Mouse (Mus musculus) R1 (cell line): ENCODE results near the gene Chrm3.

ENCODE experiments used
- DNase-seq: peaks from one replicate; pipeline ENCODE4 v3.0.0-alpha.2; 2018; ENCODE audit warnings: low read depth, low spot score

Chrm3 gene

DNA sequence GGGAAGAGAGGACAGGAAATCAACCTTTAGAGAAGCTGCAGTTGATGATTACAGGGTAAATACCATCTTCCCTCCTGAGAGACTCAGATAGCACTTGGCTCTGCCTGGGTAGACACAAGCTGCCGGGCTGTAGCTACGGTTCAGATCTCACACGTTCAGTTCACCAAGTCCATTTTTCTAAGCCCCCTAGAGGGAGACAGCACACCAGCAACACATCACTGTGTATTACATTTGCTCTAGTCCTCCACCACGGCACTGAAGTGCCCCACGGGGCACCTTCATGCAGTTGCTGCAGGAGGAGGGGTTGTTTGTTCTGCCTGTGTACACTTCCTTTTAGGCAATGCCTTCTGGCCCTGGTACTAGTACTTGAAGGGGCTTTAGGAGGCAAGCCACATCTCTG is 289.5 kb downstream of the Chrm3 start:
- DNase-seq, result peak; percentile 27

DNA sequence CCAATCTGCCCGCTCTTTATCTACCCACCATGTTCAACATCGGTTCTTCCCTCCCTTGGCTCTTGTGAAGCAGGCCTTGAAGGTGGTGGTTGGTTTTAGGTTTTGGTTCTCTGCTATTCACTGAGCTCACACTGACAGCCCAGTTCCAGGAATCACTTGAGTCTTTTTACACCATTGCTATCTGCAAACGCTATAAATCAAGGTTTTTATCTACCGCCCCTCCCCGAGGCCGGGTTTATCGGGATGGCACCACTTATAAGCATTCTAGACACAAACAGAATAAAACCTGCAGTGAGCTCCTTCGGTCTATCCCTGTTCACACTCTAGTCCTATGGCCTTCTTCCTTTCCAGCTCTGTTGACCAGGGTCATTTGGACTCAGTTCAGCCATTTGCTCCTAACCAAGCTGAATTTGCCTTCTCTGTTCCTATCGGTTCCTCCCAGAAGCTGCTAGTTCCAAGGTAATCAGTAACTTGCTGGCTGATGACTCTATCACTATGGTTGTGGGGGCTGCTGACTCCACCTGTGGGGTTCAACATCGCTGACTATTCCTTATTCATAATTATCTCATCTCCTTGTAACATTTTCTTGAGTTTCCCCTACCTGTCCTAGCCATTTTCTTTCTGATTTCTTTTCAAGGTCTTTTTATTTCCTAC is 291.6 kb downstream of the Chrm3 start:
- DNase-seq, result no peak

DNA sequence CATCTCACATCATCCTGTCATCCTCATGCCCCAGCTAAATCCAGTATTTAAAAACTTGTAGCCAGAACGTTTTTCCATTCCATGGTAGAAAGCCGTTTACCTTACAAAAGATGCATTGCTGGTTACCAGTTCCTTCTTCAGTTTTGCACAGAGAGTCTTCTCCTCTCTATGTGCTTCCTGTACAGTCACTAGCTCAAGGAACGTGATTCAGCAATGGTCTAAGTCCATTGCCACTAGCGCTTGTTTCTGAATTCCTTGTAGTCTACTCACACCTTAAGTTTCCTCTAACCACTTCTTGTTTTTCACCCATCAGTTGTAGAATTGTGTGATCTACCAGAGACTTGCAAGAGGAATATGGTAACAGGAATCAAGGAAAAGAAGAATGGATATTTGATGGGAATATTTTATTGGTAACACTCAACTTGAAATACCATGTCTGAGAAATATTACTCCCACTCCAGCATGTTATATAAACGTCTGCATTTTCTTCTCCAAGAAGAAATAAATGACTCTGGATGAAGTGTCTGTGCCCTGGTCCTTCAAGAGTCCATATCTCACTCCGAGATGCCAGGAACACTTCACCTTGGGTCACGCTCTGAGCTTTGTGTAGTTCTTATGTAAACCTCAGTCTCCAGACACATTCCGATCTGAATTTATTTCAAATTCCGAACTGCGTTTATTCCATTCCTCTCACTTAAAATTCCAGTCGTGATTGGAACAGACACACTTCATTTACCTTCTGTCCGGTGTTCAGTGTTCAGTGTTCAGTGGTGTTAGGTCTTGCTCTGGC is 293.6 kb downstream of the Chrm3 start:
- no peak for DNase-seq

DNA sequence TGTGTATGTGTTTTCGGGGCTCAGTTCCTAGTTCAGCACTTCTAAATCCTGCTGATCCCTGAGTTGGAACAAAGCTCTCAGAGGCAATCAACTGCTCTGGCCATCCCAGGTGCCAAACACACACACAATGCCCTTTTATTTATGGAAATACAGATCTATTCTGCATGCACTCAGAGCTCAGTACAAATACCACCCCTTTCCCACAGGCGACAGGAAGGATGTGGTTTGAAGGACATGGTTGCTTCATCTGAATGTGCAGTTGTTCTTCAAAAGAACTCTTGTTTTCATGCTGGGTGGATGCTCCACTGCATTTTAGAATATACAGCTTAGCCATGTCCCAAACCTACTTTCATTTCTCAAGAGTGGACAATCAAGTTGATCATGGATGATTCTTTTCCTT is 294.9 kb downstream of the Chrm3 start:
- no peak for DNase-seq

DNA sequence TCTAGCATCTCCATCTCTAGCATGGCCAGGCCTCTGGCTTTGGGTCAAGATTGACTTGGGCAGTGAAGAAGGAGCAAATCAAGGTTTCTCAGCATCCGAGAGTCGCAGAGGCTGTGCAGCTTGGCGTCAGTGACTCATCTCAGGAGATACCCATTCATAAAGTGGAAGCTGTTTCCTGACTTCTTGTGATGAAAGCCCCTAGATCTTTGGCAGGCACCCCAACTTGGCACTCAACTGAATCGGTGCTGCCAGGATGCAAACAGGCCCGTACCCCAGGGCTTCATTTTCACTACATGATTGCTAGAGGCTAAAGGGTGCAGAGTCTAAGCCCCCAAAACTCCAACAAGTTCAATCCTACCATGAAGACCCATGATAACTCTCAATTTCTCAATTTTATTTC is 298.0 kb downstream of the Chrm3 start:
- no peak for DNase-seq

DNA sequence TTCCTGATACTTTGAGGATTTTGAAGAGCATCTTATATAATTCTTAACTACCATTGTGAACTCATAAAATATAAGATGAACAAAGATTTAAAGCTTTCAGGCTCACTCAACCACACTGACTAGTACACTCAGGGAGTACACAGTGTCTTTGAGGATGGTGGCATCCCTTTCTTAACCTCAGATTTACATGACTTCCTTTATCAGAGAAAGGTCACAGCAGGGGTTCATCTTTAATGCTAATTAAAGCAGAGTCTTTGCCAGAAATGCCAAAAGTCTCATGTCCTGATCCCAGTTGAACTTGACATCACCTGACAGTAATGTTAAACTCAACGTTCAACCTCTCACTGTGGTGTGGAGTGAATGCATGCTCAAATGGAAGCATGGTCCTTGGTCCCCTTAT is 301.7 kb downstream of the Chrm3 start:
- peak; percentile 61 for DNase-seq

- DNase-seq, result no peak
These were observed 302.9 kb downstream of the Chrm3 start for GRCm38 (mm10) chr13:10057644-10058198.

DNA sequence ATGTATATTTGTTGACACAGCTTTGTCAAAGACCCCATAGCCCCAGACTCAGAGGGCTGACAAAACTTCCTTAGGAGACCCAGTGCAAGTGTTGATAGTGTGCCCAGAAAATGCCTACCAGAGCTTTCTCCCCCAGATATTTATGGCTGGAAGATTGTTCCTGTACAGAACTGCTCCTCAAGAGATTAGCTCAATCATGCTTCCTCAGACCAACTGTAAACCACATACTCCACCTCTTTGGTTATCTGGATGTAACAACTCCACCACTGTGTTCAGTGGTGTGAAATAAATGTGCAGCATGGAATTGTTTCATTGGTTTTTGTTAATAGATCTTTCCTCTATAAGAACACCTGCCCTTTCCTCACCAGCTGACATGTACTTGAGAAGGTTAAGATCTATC is 306.6 kb downstream of the Chrm3 start:
- no peak for DNase-seq

- no peak for DNase-seq
These were observed 307.3 kb downstream of the Chrm3 start for GRCm38 (mm10) chr13:10053301-10053889.

- DNase-seq, result no peak
These were observed 314.8 kb downstream of the Chrm3 start for GRCm38 (mm10) chr13:10045651-10046350.

GRCm38 (mm10) chr13:10044084-10044483 is 316.6 kb downstream of the Chrm3 start:
- no peak for DNase-seq

DNA sequence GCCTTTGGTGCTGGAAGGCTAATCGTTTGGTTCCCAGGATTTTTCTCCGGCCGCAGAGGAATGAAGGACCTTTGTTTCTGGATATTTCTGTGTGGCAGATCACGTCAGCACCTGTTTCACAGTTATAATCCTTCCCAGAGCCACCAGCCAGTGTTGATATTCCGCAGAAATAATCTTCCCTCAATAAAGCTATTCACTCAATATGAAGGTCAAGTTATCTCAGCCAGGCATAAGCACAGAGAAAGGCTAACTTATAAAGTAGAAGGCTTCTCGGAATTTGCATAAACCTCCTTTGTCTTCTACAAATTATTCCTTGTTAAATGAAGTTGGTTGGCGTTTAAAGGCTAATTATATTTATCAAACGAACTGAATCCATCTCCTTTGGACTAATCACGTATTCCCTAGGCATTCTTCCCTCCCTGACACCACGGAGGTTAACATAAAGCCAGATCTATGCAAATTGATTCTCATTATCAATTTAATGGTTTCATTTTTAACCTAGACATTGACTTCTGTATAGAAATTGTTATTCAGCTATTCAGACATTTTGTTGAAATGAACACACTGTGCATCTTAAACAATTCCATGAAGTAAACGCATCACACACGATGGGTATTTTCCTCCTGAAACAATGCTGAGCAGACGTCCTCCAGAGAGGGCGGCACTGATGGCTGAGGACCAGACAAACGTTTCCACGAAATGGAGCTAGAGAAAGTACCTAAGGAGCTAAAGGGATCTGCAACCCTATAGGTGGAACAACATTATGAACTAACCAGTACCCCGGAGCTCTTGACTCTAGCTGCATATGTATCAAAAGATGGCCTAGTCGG is 326.9 kb downstream of the Chrm3 start:
- no peak for DNase-seq

DNA sequence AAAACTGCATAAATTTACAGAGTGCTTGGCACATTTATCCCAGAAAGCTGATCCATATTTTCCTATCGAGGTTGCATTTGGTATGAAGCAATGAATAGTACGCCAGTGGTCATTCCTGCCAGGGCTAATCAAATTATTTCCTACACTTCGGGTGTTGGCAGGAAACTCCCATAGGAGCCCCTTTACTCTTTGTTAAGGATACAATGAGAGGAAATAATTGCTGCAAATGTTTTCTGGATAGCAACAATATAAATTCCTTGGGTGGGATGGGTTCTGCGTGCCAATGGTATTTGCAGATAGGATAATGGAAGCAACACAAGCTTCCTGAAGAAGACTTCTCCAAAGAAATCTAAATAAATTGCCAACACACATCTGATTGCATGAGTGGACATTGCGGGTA is 329.1 kb downstream of the Chrm3 start:
- peak; percentile 27 for DNase-seq

GRCm38 (mm10) chr13:10029944-10030343 is 330.7 kb downstream of the Chrm3 start:
- DNase-seq, result peak; percentile 65

DNA sequence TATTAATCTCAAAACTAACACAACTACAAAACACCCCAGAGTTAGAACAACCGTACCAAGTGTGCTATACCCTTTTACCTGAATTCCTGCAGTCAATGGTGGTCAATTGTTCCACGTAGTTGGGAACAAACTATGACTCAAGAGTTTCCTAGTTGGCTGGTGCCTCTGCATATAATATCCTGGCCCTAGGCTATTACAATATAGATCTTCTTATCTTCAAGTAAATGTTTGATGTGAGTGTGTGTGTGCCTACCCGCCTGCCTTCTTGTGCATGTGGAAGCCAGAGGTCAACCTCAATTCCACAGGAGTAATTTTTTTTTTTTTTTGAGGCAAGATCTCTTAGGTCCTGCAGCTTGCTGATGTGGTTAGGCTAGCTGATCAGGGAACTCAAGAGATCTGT is 335.5 kb downstream of the Chrm3 start:
- DNase-seq, result no peak

GRCm38 (mm10) chr13:10023112-10023511 is 337.5 kb downstream of the Chrm3 start:
- no peak for DNase-seq

- no peak for DNase-seq
These were observed 341.4 kb downstream of the Chrm3 start for GRCm38 (mm10) chr13:10019252-10019651.

DNA sequence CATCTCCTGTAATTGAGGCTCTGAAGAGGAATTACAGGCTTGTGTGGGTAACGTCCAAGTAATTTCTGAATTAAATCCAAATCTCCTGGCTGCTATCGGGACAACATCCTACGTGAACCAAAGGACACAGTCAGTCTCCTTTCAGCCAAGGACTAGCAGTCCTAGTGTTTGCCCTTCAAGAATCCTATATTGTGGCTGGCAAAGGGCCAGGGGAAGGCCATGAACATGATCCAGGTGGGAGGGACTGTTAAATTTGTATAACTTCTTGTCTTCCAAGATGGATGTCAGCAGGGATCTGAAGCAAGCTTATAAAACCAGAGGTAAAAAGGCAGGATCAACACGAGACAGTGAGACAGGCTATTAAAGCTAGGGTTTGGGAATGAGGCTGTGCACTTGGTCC is 357.7 kb downstream of the Chrm3 start:
- no peak for DNase-seq

DNA sequence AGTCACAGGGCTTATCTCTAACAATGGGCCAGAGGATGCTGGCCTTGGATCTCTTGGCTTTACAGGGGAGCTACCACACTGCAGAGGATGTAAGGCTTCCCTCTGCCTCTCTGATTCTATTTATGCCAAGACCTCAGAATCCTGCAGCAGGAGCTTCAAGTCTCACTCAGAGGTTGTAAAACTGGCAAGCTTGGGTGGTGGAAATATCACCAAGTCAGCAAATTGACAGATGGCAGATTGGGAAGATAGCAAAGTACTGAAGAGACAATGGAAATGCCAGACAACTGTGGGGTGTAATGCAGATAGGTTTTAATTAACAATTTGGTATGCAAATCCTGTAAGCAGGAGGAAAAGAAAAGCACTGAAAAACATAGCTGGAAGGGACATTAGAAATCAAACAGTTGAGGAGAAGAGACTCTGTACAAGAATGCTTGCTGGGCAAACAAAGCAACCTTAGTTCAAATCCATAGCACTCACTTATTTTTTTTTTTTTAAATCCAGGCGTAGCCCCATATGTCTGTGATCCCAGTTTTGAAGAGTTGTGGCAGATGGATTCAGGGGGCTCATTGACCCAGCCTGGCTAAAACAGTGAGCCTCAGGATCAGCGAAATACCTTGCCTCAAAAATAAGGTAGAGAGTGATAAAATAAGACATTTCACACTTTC is 362.9 kb downstream of the Chrm3 start:
- DNase-seq, result no peak

DNA sequence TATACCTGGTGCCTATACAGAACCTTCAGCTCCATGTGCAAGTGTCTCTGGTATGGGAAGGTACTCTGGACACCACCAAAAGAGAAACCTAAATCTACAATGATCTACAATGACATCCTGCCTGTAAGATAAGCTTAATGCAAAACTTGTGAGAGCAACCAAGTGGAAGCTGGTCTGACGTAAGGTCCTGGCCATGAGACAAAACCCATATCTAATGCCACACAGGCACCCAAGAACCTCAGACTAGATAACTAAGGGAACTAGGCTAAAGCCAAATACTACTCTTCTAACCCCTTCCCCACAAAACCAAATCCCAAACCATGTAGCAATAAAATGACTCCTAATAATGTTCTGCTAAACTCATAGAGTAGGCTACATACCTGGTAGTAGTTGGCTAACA is 364.8 kb downstream of the Chrm3 start:
- DNase-seq, result no peak

GRCm38 (mm10) chr13:9993571-9993970 is 367.1 kb downstream of the Chrm3 start:
- DNase-seq, result no peak
